Mouse (Mus musculus): ENCODE measurements around the gene Ankrd33. TPM values are rescaled to one million over a fixed set of nuclear protein-coding genes. Genes with fewer than 3 reads are reported as not detected.

Gene Ankrd33
- polyA plus RNA-seq, 1 experiment from 2014 or later, result not detected

- Histone ChIP-seq H3K4me2 (ENCODE audit: low read length) (no peak overlapping the region), H3K4me3 (replicated peaks; ENCODE audit: low read length) (no peak overlapping the region), H3K9me3 (ENCODE audit: control insufficient read depth, low read length) (no peaks in the 10 kb centered on the region), H3K27me3 (replicated peaks; ENCODE audit: control insufficient read depth, insufficient read depth, low read length) (no peaks in the 10 kb centered on the region), H3K9ac (replicated peaks; ENCODE audit: low read depth, low read length) (no peak overlapping the region), H3K27ac (ENCODE audit: low read length) (no peak overlapping the region), H3K36me3 (ENCODE audit: control insufficient read depth, insufficient read depth) (no peaks in the 10 kb centered on the region), H3K4me1 (replicated peaks; ENCODE audit: control insufficient read depth, insufficient read depth, low read length) (peaks cover 18% of the 10 kb centered on the region)
- WGBS, result 71% methylated on average over 9 of the region's 9 CpGs
- no peak for ATAC-seq
Observed at GRCm38 (mm10) chr15:101094979-101095378, 20.6 kb upstream of the Ankrd33 start.

- peaks cover 18% of the 10 kb centered on the region for H3K4me1 ChIP-seq (replicated peaks; ENCODE audit: control insufficient read depth, insufficient read depth, low read length)
- no peaks in the 10 kb centered on the region for H3K36me3 ChIP-seq (ENCODE audit: control insufficient read depth, insufficient read depth)
- no peak overlapping the region for H3K27ac ChIP-seq (ENCODE audit: low read length)
- no peaks in the 10 kb centered on the region for H3K27me3 ChIP-seq (replicated peaks; ENCODE audit: control insufficient read depth, insufficient read depth, low read length)
- ATAC-seq, result no peak
- no peak overlapping the region for H3K9ac ChIP-seq (replicated peaks; ENCODE audit: low read depth, low read length)
- no peak overlapping the region for H3K4me3 ChIP-seq (replicated peaks; ENCODE audit: low read length)
- H3K4me2 ChIP-seq (ENCODE audit: low read length), result no peak overlapping the region
- 56% methylated on average over 3 of the region's 3 CpGs for WGBS
- H3K9me3 ChIP-seq (ENCODE audit: control insufficient read depth, low read length), result no peaks in the 10 kb centered on the region
Observed at GRCm38 (mm10) chr15:101095392-101095791, 20.2 kb upstream of the Ankrd33 start.

- Histone ChIP-seq H3K9ac (replicated peaks; ENCODE audit: low read depth, low read length) (no peak overlapping the region), H3K27ac (ENCODE audit: low read length) (no peak overlapping the region), H3K9me3 (ENCODE audit: control insufficient read depth, low read length) (no peaks in the 10 kb centered on the region), H3K4me3 (replicated peaks; ENCODE audit: low read length) (no peak overlapping the region), H3K36me3 (ENCODE audit: control insufficient read depth, insufficient read depth) (no peaks in the 10 kb centered on the region), H3K4me2 (ENCODE audit: low read length) (peak overlapping the region; percentile 24), H3K4me1 (replicated peaks; ENCODE audit: control insufficient read depth, insufficient read depth, low read length) (peaks cover 11% of the 10 kb centered on the region), H3K27me3 (replicated peaks; ENCODE audit: control insufficient read depth, insufficient read depth, low read length) (no peaks in the 10 kb centered on the region)
- 5% methylated on average over 25 of the region's 28 CpGs for WGBS
- ATAC-seq, result peak; percentile 27
Observed at GRCm38 (mm10) chr15:101097985-101098651, 17.4 kb upstream of the Ankrd33 start.

GRCm38 (mm10) chr15:101100996-101101395, 14.6 kb upstream of the Ankrd33 start:
- Histone ChIP-seq H3K9me3 (ENCODE audit: control insufficient read depth, low read length) (no peaks in the 10 kb centered on the region), H3K4me2 (ENCODE audit: low read length) (no peak overlapping the region), H3K9ac (replicated peaks; ENCODE audit: low read depth, low read length) (no peak overlapping the region), H3K4me3 (replicated peaks; ENCODE audit: low read length) (no peak overlapping the region), H3K27me3 (replicated peaks; ENCODE audit: control insufficient read depth, insufficient read depth, low read length) (no peaks in the 10 kb centered on the region), H3K36me3 (ENCODE audit: control insufficient read depth, insufficient read depth) (no peaks in the 10 kb centered on the region), H3K27ac (ENCODE audit: low read length) (no peak overlapping the region), H3K4me1 (replicated peaks; ENCODE audit: control insufficient read depth, insufficient read depth, low read length) (peaks cover 6% of the 10 kb centered on the region)
- ATAC-seq, result no peak
- 87% methylated on average over 3 of the region's 3 CpGs for WGBS

GRCm38 (mm10) chr15:101103605-101104304, 11.8 kb upstream of the Ankrd33 start:
- H3K4me1 ChIP-seq (replicated peaks; ENCODE audit: control insufficient read depth, insufficient read depth, low read length), result no peaks in the 10 kb centered on the region
- no peak overlapping the region for H3K9ac ChIP-seq (replicated peaks; ENCODE audit: low read depth, low read length)
- no peak overlapping the region for H3K4me3 ChIP-seq (replicated peaks; ENCODE audit: low read length)
- H3K36me3 ChIP-seq (ENCODE audit: control insufficient read depth, insufficient read depth), result no peaks in the 10 kb centered on the region
- no peaks in the 10 kb centered on the region for H3K27me3 ChIP-seq (replicated peaks; ENCODE audit: control insufficient read depth, insufficient read depth, low read length)
- WGBS, result 87% methylated on average over 9 of the region's 9 CpGs
- H3K9me3 ChIP-seq (ENCODE audit: control insufficient read depth, low read length), result no peaks in the 10 kb centered on the region
- H3K4me2 ChIP-seq (ENCODE audit: low read length), result no peak overlapping the region
- no peak overlapping the region for H3K27ac ChIP-seq (ENCODE audit: low read length)
- ATAC-seq, result no peak

GRCm38 (mm10) chr15:101105496-101105994, 10.0 kb upstream of the Ankrd33 start:
- H3K9ac ChIP-seq (replicated peaks; ENCODE audit: low read depth, low read length), result no peak overlapping the region
- no peaks in the 10 kb centered on the region for H3K4me1 ChIP-seq (replicated peaks; ENCODE audit: control insufficient read depth, insufficient read depth, low read length)
- H3K4me3 ChIP-seq (replicated peaks; ENCODE audit: low read length), result no peak overlapping the region
- H3K27ac ChIP-seq (ENCODE audit: low read length), result no peak overlapping the region
- no peaks in the 10 kb centered on the region for H3K9me3 ChIP-seq (ENCODE audit: control insufficient read depth, low read length)
- peak overlapping the region; percentile 22; the same call in 1 of the 2 replicates for H3K4me2 ChIP-seq (ENCODE audit: low read length)
- WGBS, result 21% methylated on average over 12 of the region's 12 CpGs
- H3K27me3 ChIP-seq (replicated peaks; ENCODE audit: control insufficient read depth, insufficient read depth, low read length), result no peaks in the 10 kb centered on the region
- ATAC-seq, result no peak
- H3K36me3 ChIP-seq (ENCODE audit: control insufficient read depth, insufficient read depth), result no peaks in the 10 kb centered on the region

- Histone ChIP-seq H3K36me3 (ENCODE audit: control insufficient read depth, insufficient read depth) (no peaks in the 10 kb centered on the region), H3K4me2 (ENCODE audit: low read length) (no peak overlapping the region), H3K27ac (ENCODE audit: low read length) (no peak overlapping the region), H3K27me3 (replicated peaks; ENCODE audit: control insufficient read depth, insufficient read depth, low read length) (no peaks in the 10 kb centered on the region), H3K4me1 (replicated peaks; ENCODE audit: control insufficient read depth, insufficient read depth, low read length) (no peaks in the 10 kb centered on the region), H3K9me3 (ENCODE audit: control insufficient read depth, low read length) (no peaks in the 10 kb centered on the region), H3K9ac (replicated peaks; ENCODE audit: low read depth, low read length) (no peak overlapping the region), H3K4me3 (replicated peaks; ENCODE audit: low read length) (no peak overlapping the region)
- WGBS, result 82% methylated on average over 10 of the region's 10 CpGs
- no peak for ATAC-seq
Observed at GRCm38 (mm10) chr15:101106011-101106410, 9.5 kb upstream of the Ankrd33 start.

- H3K9ac ChIP-seq (replicated peaks; ENCODE audit: low read depth, low read length), result no peak overlapping the region
- no peaks in the 10 kb centered on the region for H3K4me1 ChIP-seq (replicated peaks; ENCODE audit: control insufficient read depth, insufficient read depth, low read length)
- no peak for ATAC-seq
- WGBS, result 85% methylated on average over 5 of the region's 5 CpGs
- no peaks in the 10 kb centered on the region for H3K27me3 ChIP-seq (replicated peaks; ENCODE audit: control insufficient read depth, insufficient read depth, low read length)
- no peaks in the 10 kb centered on the region for H3K36me3 ChIP-seq (ENCODE audit: control insufficient read depth, insufficient read depth)
- H3K4me2 ChIP-seq (ENCODE audit: low read length), result no peak overlapping the region
- H3K9me3 ChIP-seq (ENCODE audit: control insufficient read depth, low read length), result no peaks in the 10 kb centered on the region
- no peak overlapping the region for H3K4me3 ChIP-seq (replicated peaks; ENCODE audit: low read length)
- H3K27ac ChIP-seq (ENCODE audit: low read length), result no peak overlapping the region
Observed at GRCm38 (mm10) chr15:101107906-101108671, 7.5 kb upstream of the Ankrd33 start.

- Histone ChIP-seq H3K4me3 (replicated peaks; ENCODE audit: low read length) (no peak overlapping the region), H3K9me3 (ENCODE audit: control insufficient read depth, low read length) (no peaks in the 10 kb centered on the region), H3K4me2 (ENCODE audit: low read length) (no peak overlapping the region), H3K36me3 (ENCODE audit: control insufficient read depth, insufficient read depth) (no peaks in the 10 kb centered on the region), H3K9ac (replicated peaks; ENCODE audit: low read depth, low read length) (no peak overlapping the region), H3K27me3 (replicated peaks; ENCODE audit: control insufficient read depth, insufficient read depth, low read length) (no peaks in the 10 kb centered on the region), H3K27ac (ENCODE audit: low read length) (no peak overlapping the region), H3K4me1 (replicated peaks; ENCODE audit: control insufficient read depth, insufficient read depth, low read length) (no peaks in the 10 kb centered on the region)
- no peak for ATAC-seq
- WGBS, result 84% methylated on average over 8 of the region's 8 CpGs
Observed at GRCm38 (mm10) chr15:101113176-101113575, 2.4 kb upstream of the Ankrd33 start.
